Mouse (Mus musculus) C2C12 (cell line): Measurements from ENCODE around the gene Bcas2.

ENCODE experiments used
- CEBPB ChIP-seq: IDR thresholded peaks from one replicate; pipeline ENCODE4 v1.6.1; 2011; ENCODE audit warnings: low read depth, mild to moderate bottlenecking, control low read depth, moderate library complexity
- CTCF ChIP-seq: IDR thresholded peaks from one replicate; pipeline ENCODE4 v1.5.1; 2011; ENCODE audit not compliant: control insufficient read depth, insufficient read depth, insufficient read length
- FOSL1 ChIP-seq: IDR thresholded peaks from one replicate; pipeline ENCODE4 v1.8.0; 2011; ENCODE audit warnings: mild to moderate bottlenecking, low read length; ENCODE audit not compliant: poor library complexity, insufficient read depth, severe bottlenecking
- MAX ChIP-seq: IDR thresholded peaks from one replicate; pipeline ENCODE4 v1.6.1; 2011; ENCODE audit warnings: mild to moderate bottlenecking, control low read depth
- USF1 ChIP-seq: IDR thresholded peaks from one replicate; pipeline ENCODE4 v1.6.1; 2011; ENCODE audit warnings: low read depth, mild to moderate bottlenecking, control low read depth, moderate library complexity

DNA sequence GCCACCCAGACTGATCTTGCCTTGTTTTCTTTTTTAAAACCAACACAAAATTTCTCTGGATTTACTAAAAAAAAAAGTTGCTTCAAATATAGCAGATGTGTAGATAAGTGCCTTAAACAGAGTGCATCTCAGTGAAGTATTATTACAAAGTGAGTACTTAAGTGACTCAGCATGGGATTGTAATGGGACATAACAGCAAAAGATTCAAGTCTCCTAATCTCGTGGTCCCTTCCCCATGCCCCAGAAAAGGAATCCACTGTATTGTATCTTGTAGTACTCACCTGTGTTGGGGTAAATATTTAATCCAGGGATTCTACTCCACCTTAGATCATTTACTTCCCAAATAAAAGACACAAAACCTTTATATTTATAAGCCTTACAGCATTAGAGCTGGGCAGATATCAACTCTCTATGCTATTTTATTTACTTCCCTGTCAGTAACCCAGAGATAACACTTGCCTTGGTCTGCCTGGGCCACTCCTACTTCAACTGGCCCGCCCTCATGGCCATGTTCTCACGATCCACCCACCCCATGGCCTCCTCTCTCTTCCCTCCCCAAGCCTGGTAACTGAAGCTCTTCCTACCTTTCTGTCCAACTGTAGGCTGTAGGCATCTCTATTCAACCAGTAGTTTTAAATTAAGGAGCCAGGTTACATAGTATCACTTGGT, 12.1 kb upstream of the Bcas2 start:
- TF ChIP-seq CTCF, result no peak
- no peak for TF ChIP-seq MAX
- TF ChIP-seq USF1, result no peak
- TF ChIP-seq CEBPB, result no peak
- no peak for TF ChIP-seq FOSL1
